Mouse (Mus musculus) forebrain, embryonic 11.5 days (tissue): ENCODE measurements around the gene Synm. TPM values are rescaled to one million over a fixed set of nuclear protein-coding genes. Genes with fewer than 3 reads are reported as not detected.

ENCODE experiments used
- ATAC-seq: fragments of 200-750 bp; cut with Nextera tagmentation; replicated peaks from 2 replicates; pipeline ENCODE4 v1.8.0; 2017; ENCODE audit warnings: moderate TSS enrichment; ENCODE audit not compliant: low FRiP score
- DNase-seq: peaks from one replicate; pipeline ENCODE4 v3.0.0-alpha.2; 2017; ENCODE audit warnings: low spot score
- H3K27ac ChIP-seq: fragments of 300-500 bp; sonication (generic); 2 replicates; pipeline ENCODE4 v1.5.1; 2014; ENCODE audit warnings: low read depth, low read length
- H3K27me3 ChIP-seq: fragments of 300-500 bp; sonication (generic); 2 replicates; pipeline ENCODE4 v1.6.1; 2014; ENCODE audit warnings: mild to moderate bottlenecking, low read length, mixed read lengths; ENCODE audit not compliant: control insufficient read depth, insufficient read depth
- H3K36me3 ChIP-seq: fragments of 300-500 bp; sonication (generic); 2 replicates; pipeline ENCODE4 v1.6.1; 2014; ENCODE audit warnings: mild to moderate bottlenecking, low read length, moderate library complexity, mixed read lengths; ENCODE audit not compliant: control insufficient read depth, insufficient read depth
- H3K4me1 ChIP-seq: fragments of 300-500 bp; sonication (generic); replicated peaks from 2 replicates; pipeline ENCODE4 v1.6.1; 2014; ENCODE audit warnings: low read length, mixed read lengths; ENCODE audit not compliant: control insufficient read depth, insufficient read depth
- H3K4me2 ChIP-seq: fragments of 300-500 bp; sonication (generic); 2 replicates; pipeline ENCODE4 v1.6.1; 2014; ENCODE audit warnings: low read depth, mild to moderate bottlenecking, low read length, moderate library complexity, mixed read lengths; ENCODE audit not compliant: severe bottlenecking
- H3K4me3 ChIP-seq: fragments of 300-500 bp; sonication (generic); 2 replicates; pipeline ENCODE4 v1.5.1; 2014; ENCODE audit warnings: low read depth, low read length
- H3K9ac ChIP-seq: fragments of 300-500 bp; sonication (generic); 2 replicates; pipeline ENCODE4 v1.6.1; 2014; ENCODE audit warnings: low read length
- H3K9me3 ChIP-seq: fragments of 300-500 bp; sonication (generic); 2 replicates; pipeline ENCODE4 v1.6.1; 2016; ENCODE audit warnings: low read length, mixed read lengths; ENCODE audit not compliant: control insufficient read depth
- WGBS: fragments of 180-500 bp; shearing (Covaris S2); extraction: QIAGEN DNeasy Blood & Tissue Kit; methylation state at CpG from one replicate; pipeline ENCODE4 v1.1.7; 2014; 5-methylcytosine and 5-hydroxymethylcytosine counted together
- polyA plus RNA-seq: library from polyadenylated mRNA; unstranded; fragments of >200 nt; fragmentation: Nextera tagmentation; extraction: Ambion mirVana; gene quantifications from 2 replicates; pipeline ENCODE4 v1.2.1, GENCODE M21; 2014

Gene Synm
- polyA plus RNA-seq, 1 experiment from 2014 or later: 1.3 TPM

GRCm38 (mm10) chr7:67791256-67791655 is 31.7 kb upstream of the Synm start:
- DNase-seq (peak; percentile 19), ATAC-seq (no peak)
- 64% methylated on average over 7 of the region's 7 CpGs for WGBS

GRCm38 (mm10) chr7:67788713-67789112 is 29.2 kb upstream of the Synm start:
- Histone ChIP-seq H3K36me3 (no peaks in the 10 kb centered on the region), H3K4me1 (no peaks in the 10 kb centered on the region), H3K27ac (no peak overlapping the region), H3K27me3 (no peaks in the 10 kb centered on the region), H3K9me3 (no peaks in the 10 kb centered on the region), H3K4me3 (no peak overlapping the region), H3K4me2 (no peak overlapping the region), H3K9ac (no peak overlapping the region)
- ATAC-seq (no peak), DNase-seq (peak; percentile 80)
- 16% methylated on average over 10 of the region's 10 CpGs for WGBS

More at GRCm38 (mm10) chr7:67791256-67791655, 31.7 kb upstream of the Synm start:
- H3K4me2 ChIP-seq: no peak overlapping the region
- H3K9me3 ChIP-seq: no peaks in the 10 kb centered on the region
- H3K4me3 ChIP-seq: no peak overlapping the region
- H3K27ac ChIP-seq: no peak overlapping the region
- H3K4me1 ChIP-seq: no peaks in the 10 kb centered on the region
- no peaks in the 10 kb centered on the region for H3K27me3 ChIP-seq
- no peaks in the 10 kb centered on the region for H3K36me3 ChIP-seq
- H3K9ac ChIP-seq: no peak overlapping the region

- no peak overlapping the region for H3K4me3 ChIP-seq
- H3K4me2 ChIP-seq: no peak overlapping the region
- H3K27me3 ChIP-seq: no peaks in the 10 kb centered on the region
- H3K27ac ChIP-seq: no peak overlapping the region
- no peak overlapping the region for H3K9ac ChIP-seq
- H3K9me3 ChIP-seq: no peaks in the 10 kb centered on the region
- H3K4me1 ChIP-seq: no peaks in the 10 kb centered on the region
- no peak for DNase-seq
- no peaks in the 10 kb centered on the region for H3K36me3 ChIP-seq
- WGBS: 74% methylated on average over 2 of the region's 2 CpGs
- ATAC-seq: no peak
Measured at GRCm38 (mm10) chr7:67787861-67788260, 28.3 kb upstream of the Synm start.

GRCm38 (mm10) chr7:67776636-67777305 is 17.2 kb upstream of the Synm start:
- no peak overlapping the region for H3K4me2 ChIP-seq
- no peak overlapping the region for H3K27ac ChIP-seq
- no peaks in the 10 kb centered on the region for H3K27me3 ChIP-seq
- no peaks in the 10 kb centered on the region for H3K4me1 ChIP-seq
- no peak overlapping the region for H3K9ac ChIP-seq
- no peaks in the 10 kb centered on the region for H3K36me3 ChIP-seq
- WGBS: 70% methylated on average over 12 of the region's 12 CpGs
- H3K9me3 ChIP-seq: no peaks in the 10 kb centered on the region
- no peak for ATAC-seq
- H3K4me3 ChIP-seq: no peak overlapping the region
- peak; percentile 41 for DNase-seq

GRCm38 (mm10) chr7:67775623-67776022 is 16.1 kb upstream of the Synm start:
- Histone ChIP-seq H3K4me1 (no peaks in the 10 kb centered on the region), H3K27me3 (no peaks in the 10 kb centered on the region), H3K9ac (no peak overlapping the region), H3K36me3 (no peaks in the 10 kb centered on the region), H3K4me2 (no peak overlapping the region), H3K9me3 (no peaks in the 10 kb centered on the region), H3K27ac (no peak overlapping the region), H3K4me3 (no peak overlapping the region)
- 84% methylated on average over 3 of the region's 3 CpGs for WGBS
- peak; percentile 41 for DNase-seq
- no peak for ATAC-seq

GRCm38 (mm10) chr7:67772231-67772630 is 12.7 kb upstream of the Synm start:
- 91% methylated on average over 9 of the region's 9 CpGs for WGBS
- Histone ChIP-seq H3K27ac (no peak overlapping the region), H3K9me3 (no peaks in the 10 kb centered on the region), H3K9ac (no peak overlapping the region), H3K4me2 (no peak overlapping the region), H3K36me3 (no peaks in the 10 kb centered on the region), H3K4me1 (no peaks in the 10 kb centered on the region), H3K4me3 (no peak overlapping the region), H3K27me3 (no peaks in the 10 kb centered on the region)
- no peak for DNase-seq
- ATAC-seq: no peak

DNA sequence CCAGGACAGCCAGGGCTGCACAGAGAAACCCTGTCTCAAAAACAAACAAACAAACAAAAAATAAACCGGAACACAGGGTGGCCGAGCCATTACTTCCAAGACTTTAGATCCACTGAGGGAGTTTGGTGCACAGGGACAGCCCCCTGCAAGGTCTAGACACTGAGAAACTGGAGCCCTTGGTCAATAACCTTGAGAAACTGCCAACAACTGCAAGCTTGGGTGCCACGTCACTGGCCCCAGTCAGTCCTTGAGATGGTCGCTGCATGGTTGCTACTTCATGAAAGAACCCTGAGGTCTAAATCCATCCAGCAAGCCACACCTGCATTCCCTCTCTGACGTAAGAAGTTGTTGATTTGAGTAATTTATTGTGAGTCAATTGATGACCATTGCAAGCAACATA is 9.9 kb upstream of the Synm start:
- WGBS: 90% methylated on average over 5 of the region's 5 CpGs
- ATAC-seq: no peak
- H3K9me3 ChIP-seq: no peaks in the 10 kb centered on the region
- no peak for DNase-seq
- no peak overlapping the region for H3K4me3 ChIP-seq
- H3K9ac ChIP-seq: no peak overlapping the region
- no peak overlapping the region for H3K27ac ChIP-seq
- no peaks in the 10 kb centered on the region for H3K36me3 ChIP-seq
- H3K4me1 ChIP-seq: no peaks in the 10 kb centered on the region
- H3K27me3 ChIP-seq: no peaks in the 10 kb centered on the region
- no peak overlapping the region for H3K4me2 ChIP-seq

DNA sequence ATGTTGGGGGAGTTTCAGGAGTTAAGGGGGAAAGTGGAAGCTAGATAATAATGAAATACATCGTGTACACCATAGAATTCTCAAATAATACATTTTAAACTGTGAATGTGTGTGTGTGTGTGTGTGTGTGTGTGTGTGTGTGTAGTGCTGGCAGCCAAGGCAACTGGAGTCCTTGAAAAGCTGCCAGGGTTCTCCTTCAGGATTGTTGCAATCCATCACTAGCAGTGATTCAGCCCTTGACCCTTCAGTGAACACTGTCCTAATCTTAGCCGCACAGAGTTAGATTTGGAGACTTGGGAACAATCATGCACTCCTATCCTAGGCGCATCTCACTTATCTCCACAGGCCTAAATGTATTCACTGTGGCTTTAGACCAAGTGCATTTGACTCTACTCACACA is 8.6 kb upstream of the Synm start:
- Histone ChIP-seq H3K36me3 (no peaks in the 10 kb centered on the region), H3K27me3 (no peaks in the 10 kb centered on the region), H3K9ac (no peak overlapping the region), H3K9me3 (no peaks in the 10 kb centered on the region), H3K27ac (no peak overlapping the region), H3K4me1 (no peaks in the 10 kb centered on the region), H3K4me3 (no peak overlapping the region), H3K4me2 (no peak overlapping the region)
- no peak for ATAC-seq
- no peak for DNase-seq
- WGBS: 96% methylated on average over 3 of the region's 3 CpGs

GRCm38 (mm10) chr7:67763625-67764024 is 4.1 kb upstream of the Synm start:
- Histone ChIP-seq H3K27ac (no peak overlapping the region), H3K4me2 (no peak overlapping the region), H3K4me1 (peaks cover 3% of the 10 kb centered on the region; the same call in 1 of the 2 replicates), H3K9me3 (no peaks in the 10 kb centered on the region), H3K4me3 (no peak overlapping the region), H3K9ac (no peak overlapping the region), H3K27me3 (peaks cover 3% of the 10 kb centered on the region), H3K36me3 (no peaks in the 10 kb centered on the region)
- peak; percentile 17 for DNase-seq
- 77% methylated on average over 3 of the region's 3 CpGs for WGBS
- no peak for ATAC-seq
